Mouse (Mus musculus) ES-E14 (cell line): ENCODE data around the gene Aadacl2. TPM values are rescaled to one million over a fixed set of nuclear protein-coding genes. Genes with fewer than 3 reads are reported as not detected.
A peak's percentile ranks its signal among the peaks of the same experiment; 100 is the strongest.

Experiments used
- DNase-seq: peaks from one replicate; pipeline ENCODE4 v3.0.0-alpha.2; 2013; ENCODE audit warnings: low read depth, low spot score
- H3K27ac ChIP-seq: 2 replicates; pipeline ENCODE4 v1.5.1; 2012; ENCODE audit warnings: low read depth, mild to moderate bottlenecking, low read length, moderate library complexity, mixed read lengths; ENCODE audit not compliant: poor library complexity, insufficient read depth, severe bottlenecking
- H3K36me3 ChIP-seq: 2 replicates; pipeline ENCODE4 v1.6.1; 2012; ENCODE audit warnings: mild to moderate bottlenecking, low read length, moderate library complexity, mixed read lengths; ENCODE audit not compliant: control insufficient read depth, poor library complexity, insufficient read depth, severe bottlenecking
- H3K4me1 ChIP-seq, 2 experiments: fragments of 150-350 bp in 1 of 2; sonication (generic) in 1 of 2; 2 replicates each; pipeline ENCODE4 v1.6.1; 2012; ENCODE audit warnings: low read length in 2 of 2, mild to moderate bottlenecking in 1 of 2, mixed read lengths in 1 of 2; ENCODE audit not compliant: control insufficient read depth in 2 of 2, insufficient read depth in 2 of 2, poor library complexity in 1 of 2
- H3K4me3 ChIP-seq, 2 experiments: fragments of 150-350 bp in 1 of 2; sonication (generic) in 1 of 2; 2 replicates each; pipeline ENCODE4 v1.5.1; 2012; ENCODE audit warnings: low read length in 2 of 2, low read depth in 1 of 2, mild to moderate bottlenecking in 1 of 2, mixed read lengths in 1 of 2; ENCODE audit not compliant: insufficient read depth in 1 of 2, poor library complexity in 1 of 2, severe bottlenecking in 1 of 2
- H3K9ac ChIP-seq: 2 replicates; pipeline ENCODE4 v1.6.1; 2012; ENCODE audit warnings: low read depth, mild to moderate bottlenecking, low read length, mixed read lengths; ENCODE audit not compliant: poor library complexity, insufficient read depth, severe bottlenecking
- H3K9me3 ChIP-seq: fragments of 150-350 bp; sonication (generic); 2 replicates; pipeline ENCODE4 v1.6.1; 2012; ENCODE audit warnings: low read depth, mild to moderate bottlenecking, low read length; ENCODE audit not compliant: control insufficient read depth, insufficient read depth
- CHD2 ChIP-seq: IDR thresholded peaks from 2 replicates; pipeline ENCODE4 v1.6.1; 2014; ENCODE audit warnings: mild to moderate bottlenecking, low read depth, low read length, inconsistent platforms
- HCFC1 ChIP-seq: IDR thresholded peaks from 2 replicates; pipeline ENCODE4 v1.6.1; 2012; ENCODE audit warnings: low read length, inconsistent platforms, borderline replicate concordance; ENCODE audit not compliant: insufficient read depth
- MAFK ChIP-seq: IDR thresholded peaks from 2 replicates; pipeline ENCODE4 v1.6.1; 2014; ENCODE audit warnings: mild to moderate bottlenecking, low read depth, low read length, inconsistent platforms; ENCODE audit not compliant: insufficient read depth
- ZC3H11A ChIP-seq: IDR thresholded peaks from 2 replicates; pipeline ENCODE4 v1.6.1; 2012; ENCODE audit warnings: low read depth, mild to moderate bottlenecking, inconsistent platforms, low read length, borderline replicate concordance
- ZNF384 ChIP-seq: IDR thresholded peaks from 2 replicates; pipeline ENCODE4 v1.6.1; 2012; ENCODE audit warnings: low read depth, low read length, inconsistent platforms
- in situ Hi-C, 2 experiments: fragments of 600-800 bp; cut with MboI; formaldehyde crosslinking; loops; one replicate each; pipeline ENCODE4 v1.15.1; 2025; ENCODE audit warnings: low sequenced_read_pairs in 2 of 2, inconsistent platforms in 1 of 2; ENCODE audit not compliant: unreplicated experiment in 2 of 2
- total RNA-seq: library from RNA; depleted of rRNA; stranded (reverse); fragments of 300-350 nt; gene quantifications from 2 replicates; pipeline ENCODE4 v1.2.3, GENCODE M21; 2012

Gene Aadacl2
- total RNA-seq, 1 experiment = not detected

GRCm38 (mm10) chr3:60031511-60031910, 25.0 kb downstream of the Aadacl2 start:
- no peak for TF ChIP-seq ZC3H11A
- Histone ChIP-seq H3K36me3 (no peaks in the 10 kb centered on the region), H3K4me3 (no peak overlapping the region), H3K4me1 (no peaks in the 10 kb centered on the region), H3K9me3 (no peaks in the 10 kb centered on the region), H3K9ac (no peak overlapping the region), H3K27ac (no peak overlapping the region)
- DNase-seq = no peak
- in situ Hi-C loops = no loop called here

GRCm38 (mm10) chr3:60046221-60046913, 39.8 kb downstream of the Aadacl2 start:
- no peaks in the 10 kb centered on the region for H3K4me1 ChIP-seq
- in situ Hi-C loops = no loop called here
- H3K4me3 ChIP-seq = no peak overlapping the region
- no peak overlapping the region for H3K9ac ChIP-seq
- H3K9me3 ChIP-seq = no peaks in the 10 kb centered on the region
- DNase-seq = no peak
- H3K27ac ChIP-seq = no peak overlapping the region
- TF ChIP-seq HCFC1 (no peak), ZNF384 (no peak), MAFK (no peak), CHD2 (no peak), ZC3H11A (no peak)
- no peaks in the 10 kb centered on the region for H3K36me3 ChIP-seq

- in situ Hi-C loops = loop anchor here in 1 of 2 experiments (10.0 kb wide), 1 partner anchor 189 kb away; the partner anchor contains the start of gene Gm8298
- no peak overlapping the region for H3K27ac ChIP-seq
- no peaks in the 10 kb centered on the region for H3K4me1 ChIP-seq
- no peak overlapping the region for H3K4me3 ChIP-seq
- DNase-seq = no peak
- no peaks in the 10 kb centered on the region for H3K36me3 ChIP-seq
- H3K9me3 ChIP-seq = no peaks in the 10 kb centered on the region
- H3K9ac ChIP-seq = no peak overlapping the region
- no peak for TF ChIP-seq HCFC1
These were observed 46.8 kb downstream of the Aadacl2 start for GRCm38 (mm10) chr3:60053231-60053927.

GRCm38 (mm10) chr3:60053931-60054330, 47.4 kb downstream of the Aadacl2 start:
- no peak overlapping the region for H3K27ac ChIP-seq
- no peaks in the 10 kb centered on the region for H3K9me3 ChIP-seq
- in situ Hi-C loops = loop anchor here in 1 of 2 experiments (10.0 kb wide), 1 partner anchor 189 kb away; the partner anchor contains the start of gene Gm8298
- H3K4me1 ChIP-seq = no peaks in the 10 kb centered on the region
- no peaks in the 10 kb centered on the region for H3K36me3 ChIP-seq
- no peak overlapping the region for H3K9ac ChIP-seq
- DNase-seq = no peak
- H3K4me3 ChIP-seq = no peak overlapping the region
- TF ChIP-seq ZNF384 (no peak), ZC3H11A (no peak), MAFK (no peak), HCFC1 (no peak), CHD2 (no peak)

GRCm38 (mm10) chr3:60056451-60056850, 49.9 kb downstream of the Aadacl2 start:
- DNase-seq = peak; percentile 12
- Histone ChIP-seq H3K36me3 (no peaks in the 10 kb centered on the region), H3K9ac (no peak overlapping the region), H3K9me3 (no peaks in the 10 kb centered on the region), H3K4me3 (no peak overlapping the region), H3K27ac (no peak overlapping the region), H3K4me1 (no peaks in the 10 kb centered on the region)
- TF ChIP-seq ZC3H11A (0 out of 2 replicates have a peak, but pooled peaks have one; percentile 23), ZNF384 (no peak)
- in situ Hi-C loops = loop anchor here in 1 of 2 experiments (10.0 kb wide), 1 partner anchor 192 kb away; the partner anchor contains the start of gene Gm8298
